Mouse (Mus musculus) adrenal gland, adult 2 months (tissue): Measurements from ENCODE around the gene Gm4707. TPM values are rescaled to one million over a fixed set of nuclear protein-coding genes. Genes with fewer than 3 reads are reported as not detected.
"Not testable (repeated sequence)": the region's sequence is repeated elsewhere in the genome, so short reads cannot be mapped to it uniquely, and the experiment has no call there.

Experiments
- DNase-seq: peaks from one replicate; pipeline ENCODE4 v3.0.0; 2021
- polyA plus RNA-seq: library from polyadenylated mRNA; depleted of rRNA; stranded (reverse); fragments of >200 nt; gene quantifications from 2 replicates; pipeline ENCODE4 v1.2.3, GENCODE M21; 2012; rRNA removed
- total RNA-seq, 2 experiments: library from RNA; stranded (reverse); gene quantifications; 2 replicates each; pipeline ENCODE4 v1.2.3; 2021

The Gm4707 gene
- total and polyA plus RNA-seq, 3 experiments, result 0.36 to 1.0 (median 0.78) TPM

GRCm38 (mm10) chr17:71444126-71444525 lies 15.6 kb downstream of the Gm4707 start:
- no peak for DNase-seq

GRCm38 (mm10) chr17:71443273-71443672 lies 16.4 kb downstream of the Gm4707 start:
- no peak for DNase-seq

- not testable (repeated sequence) for DNase-seq
These were observed 37.2 kb downstream of the Gm4707 start for GRCm38 (mm10) chr17:71422502-71422901.

GRCm38 (mm10) chr17:71419448-71419847 lies 40.3 kb downstream of the Gm4707 start:
- not testable (repeated sequence) for DNase-seq

GRCm38 (mm10) chr17:71417008-71417407 lies 42.7 kb downstream of the Gm4707 start:
- no peak for DNase-seq

Other genes with a start within 250 kb of the Gm4707 start
- gene Emilin2, start 147.9 kb downstream of the Gm4707 start, total RNA-seq, result 1 to 10 TPM; 6.6 to 10.0 TPM
- gene Emilin2, start 147.9 kb downstream of the Gm4707 start, polyA plus RNA-seq, result 7.3 and 8.2 TPM in 2 replicates
- 10 to 100 TPM; 32.3 to 35.7 TPM for gene Smchd1, start 15.4 kb upstream of the Gm4707 start, total RNA-seq
- 1.3 and 2.0 TPM in 2 replicates for gene Smchd1, start 15.4 kb upstream of the Gm4707 start, polyA plus RNA-seq
- 1 to 10 TPM; 1.1 to 1.6 TPM for gene Ndc80, start 66.9 kb upstream of the Gm4707 start, total RNA-seq
- gene Ndc80, start 66.9 kb upstream of the Gm4707 start, polyA plus RNA-seq, result not detected in 2 replicates
- under 1 TPM; 0.40 to 0.69 TPM for gene Spdya, start 92.1 kb upstream of the Gm4707 start, total RNA-seq
- not detected in 2 replicates for gene Spdya, start 92.1 kb upstream of the Gm4707 start, polyA plus RNA-seq
- 10 to 100 TPM; 39.7 to 86.2 TPM for gene Wdr43, start 156.0 kb upstream of the Gm4707 start, total RNA-seq
- 2.7 and 3.7 TPM in 2 replicates for gene Wdr43, start 156.0 kb upstream of the Gm4707 start, polyA plus RNA-seq
- under 1 TPM in 1 of 2 experiments, not detected in 1; 0.07 TPM for gene Togaram2, start 213.3 kb upstream of the Gm4707 start, total RNA-seq
- 0.08 TPM in 1 of 2 replicates, not detected in the other for gene Togaram2, start 213.3 kb upstream of the Gm4707 start, polyA plus RNA-seq